Comparison of ENCODE assay signal across 7 mouse cellular contexts in genomic region chr5:129724834-129725773, GRCm38 (mm10). TPM values are rescaled to one million over a fixed set of nuclear protein-coding genes. Genes with fewer than 3 reads are reported as not detected.
DNase-seq lines count a peak whose midpoint lies in the region; ATAC-seq and TF ChIP-seq lines count a peak whose summit lies in the region.

Gene Nipsnap2 (plus strand): TSS chr5:129725063.

- H3K27ac ChIP-seq in embryonic facial prominence, embryonic 12.5 days, result peak within 1 kb of the TSS; percentile 96
- peak within 1 kb of the TSS; percentile 99 for H3K27ac ChIP-seq in kidney, adult 2 months (ENCODE audit: insufficient read depth, low read depth, low read length)
- peak within 1 kb of the TSS; percentile 97 for H3K27ac ChIP-seq in limb, embryonic 12.5 days
- H3K27ac ChIP-seq in midbrain, embryonic 15.5 days, result peak within 1 kb of the TSS; percentile 91
- H3K27ac ChIP-seq in spleen, adult 2 months (ENCODE audit: insufficient read depth, low read length), result peak within 1 kb of the TSS; percentile 83

- peak within 1 kb of the TSS; percentile 88 for H3K4me3 ChIP-seq in embryonic facial prominence, embryonic 12.5 days
- peak within 1 kb of the TSS; percentile 83 for H3K4me3 ChIP-seq in kidney, adult 2 months (ENCODE audit: insufficient read depth, low read depth, low read length)
- peak within 1 kb of the TSS; percentile 91 for H3K4me3 ChIP-seq in limb, embryonic 12.5 days (replicated peaks)
- peak within 1 kb of the TSS; percentile 68 for H3K4me3 ChIP-seq in midbrain, embryonic 15.5 days
- H3K4me3 ChIP-seq in spleen, adult 2 months (ENCODE audit: extremely low read depth, insufficient read depth, insufficient read length), result peak within 1 kb of the TSS; percentile 73

- peak within 1 kb of the TSS; percentile 93 for H3K9ac ChIP-seq in embryonic facial prominence, embryonic 12.5 days
- peak within 1 kb of the TSS; percentile 98 for H3K9ac ChIP-seq in limb, embryonic 12.5 days (replicated peaks)
- H3K9ac ChIP-seq in midbrain, embryonic 15.5 days, result peak within 1 kb of the TSS; percentile 71

- WGBS in embryonic facial prominence, embryonic 12.5 days, result under 1% methylated on average over 87 of the region's 93 CpGs
- WGBS in kidney, adult 2 months, result under 1% methylated on average over 91 of the region's 93 CpGs
- under 1% methylated on average over 93 of the region's 93 CpGs for WGBS in limb, embryonic 12.5 days
- under 1% methylated on average over 89 of the region's 93 CpGs for WGBS in midbrain, embryonic 15.5 days
- under 1% methylated on average over 93 of the region's 93 CpGs for WGBS in spleen, adult 2 months

- peak; percentile 95 for DNase-seq in adrenal gland, postnatal 14 days
- DNase-seq in heart, adult 18-20 months, result peak; percentile 94 to 96
- peak; percentile 96 for DNase-seq in kidney, adult 2 months
- peak; percentile 70 to 85 for DNase-seq in spleen, adult 2 months (ENCODE audit: low read depth in 1 of 2, low spot score in 2 of 2)

- H3K27me3 ChIP-seq in embryonic facial prominence, embryonic 12.5 days, result no peaks in the 10 kb centered on the region
- no peaks in the 10 kb centered on the region for H3K27me3 ChIP-seq in kidney, adult 2 months (replicated peaks; ENCODE audit: control insufficient read depth, insufficient read depth, low read length)
- H3K27me3 ChIP-seq in limb, embryonic 12.5 days, result no peaks in the 10 kb centered on the region
- H3K27me3 ChIP-seq in midbrain, embryonic 15.5 days (replicated peaks), result no peaks in the 10 kb centered on the region
- no peaks in the 10 kb centered on the region for H3K27me3 ChIP-seq in spleen, adult 2 months (ENCODE audit: control insufficient read depth, insufficient read depth, low read length)

- peak; percentile 64 for TF ChIP-seq POLR2A in kidney, adult 2 months (IDR thresholded peaks at IDR 0.05; ENCODE audit: low read depth, low read length)
- TF ChIP-seq POLR2A in spleen, adult 2 months (IDR thresholded peaks at IDR 0.05; ENCODE audit: low read depth, low read length), result peak; percentile 27; the same call in 1 of the 2 replicates

- H3K4me2 ChIP-seq in embryonic facial prominence, embryonic 12.5 days (replicated peaks), result peak within 1 kb of the TSS; percentile 51
- peak within 1 kb of the TSS; percentile 61 for H3K4me2 ChIP-seq in limb, embryonic 12.5 days
- peak within 1 kb of the TSS; percentile 56 for H3K4me2 ChIP-seq in midbrain, embryonic 15.5 days

- TF ChIP-seq CTCF in kidney, adult 2 months (conservative IDR thresholded peaks at IDR 0.05; ENCODE audit: insufficient read depth, insufficient read length, low read depth, low read length), result peak; percentile 99
- TF ChIP-seq CTCF in spleen, adult 2 months (IDR thresholded peaks at IDR 0.05; ENCODE audit: extremely low read depth, insufficient read depth, insufficient read length, insufficient replicate concordance), result peak; percentile 100

- no peaks in the 10 kb centered on the region for H3K9me3 ChIP-seq in embryonic facial prominence, embryonic 12.5 days
- peaks cover 2% of the 10 kb centered on the region; the same call in 1 of the 2 replicates for H3K9me3 ChIP-seq in limb, embryonic 12.5 days
- H3K9me3 ChIP-seq in midbrain, embryonic 15.5 days, result no peaks in the 10 kb centered on the region

- ATAC-seq in embryonic facial prominence, embryonic 12.5 days (ENCODE audit: insufficient number of reproducible peaks, insufficient read depth, low FRiP score, low TSS enrichment), result peak; percentile 92
- ATAC-seq in limb, embryonic 12.5 days (ENCODE audit: insufficient number of reproducible peaks, insufficient read depth, low FRiP score, low TSS enrichment, low read depth), result peak; percentile 90
- peak; percentile 93 for ATAC-seq in midbrain, embryonic 15.5 days (replicated peaks)

- H3K4me1 ChIP-seq in embryonic facial prominence, embryonic 12.5 days, result peaks cover 10% of the 10 kb centered on the region; the same call in 1 of the 2 replicates
- H3K4me1 ChIP-seq in kidney, adult 2 months (ENCODE audit: control insufficient read depth, insufficient read depth, low read length), result peaks cover 18% of the 10 kb centered on the region; the same call in 1 of the 2 replicates
- H3K4me1 ChIP-seq in limb, embryonic 12.5 days (replicated peaks), result peaks cover 32% of the 10 kb centered on the region
- peaks cover 27% of the 10 kb centered on the region for H3K4me1 ChIP-seq in midbrain, embryonic 15.5 days
- H3K4me1 ChIP-seq in spleen, adult 2 months (ENCODE audit: control insufficient read depth, insufficient read depth, insufficient read length), result peaks cover 3% of the 10 kb centered on the region; the same call in 1 of the 2 replicates

- peaks cover 1% of the 10 kb centered on the region; the same call in 1 of the 2 replicates for H3K36me3 ChIP-seq in embryonic facial prominence, embryonic 12.5 days
- no peaks in the 10 kb centered on the region for H3K36me3 ChIP-seq in kidney, adult 2 months (ENCODE audit: control insufficient read depth, insufficient read depth, low read length)
- peaks cover 1% of the 10 kb centered on the region for H3K36me3 ChIP-seq in limb, embryonic 12.5 days
- no peaks in the 10 kb centered on the region for H3K36me3 ChIP-seq in midbrain, embryonic 15.5 days (replicated peaks)
- no peaks in the 10 kb centered on the region for H3K36me3 ChIP-seq in spleen, adult 2 months (ENCODE audit: control insufficient read depth, insufficient read depth, low read length)

RNA-seq across cellular contexts. Expression of gene Nipsnap2, which starts in this region (rescaled TPM):
- 116 and 119 TPM in 2 replicates for total RNA-seq in adrenal gland, postnatal 14 days (2021)
- polyA plus RNA-seq in embryonic facial prominence, embryonic 12.5 days (2016; fragmentation: Nextera tagmentation; extraction: Ambion mirVana), result 89.1 and 96.8 TPM in 2 replicates
- total RNA-seq in heart, adult 18-20 months (2021), result 100 to 1,000 TPM; 843 to 897 TPM
- polyA plus RNA-seq in kidney, adult 2 months (2012; rRNA removed), result 77.0 and 89.8 TPM in 2 replicates
- polyA plus RNA-seq in limb, embryonic 12.5 days (2016; fragmentation: Nextera tagmentation; extraction: Ambion mirVana), result 101 and 106 TPM in 2 replicates
- 81.8 and 82.0 TPM in 2 replicates for polyA plus RNA-seq in midbrain, embryonic 15.5 days (2015; fragmentation: Nextera tagmentation; extraction: Ambion mirVana)
- polyA plus RNA-seq in spleen, adult 2 months (2012; rRNA removed), result 16.3 and 19.4 TPM in 2 replicates

Comparison
In these comparisons a context has a peak if more than half of its experiments do, and no peak if none do; other contexts are left out.
1. Peak in every context shown above with its lines: DNase-seq, ATAC-seq, H3K4me3 ChIP-seq and H3K27ac ChIP-seq.